Mouse (Mus musculus) ES-Bruce4 (cell line): ENCODE results near the gene Gm49322.

Experiments used
- CTCF ChIP-seq: IDR thresholded peaks from one replicate; pipeline ENCODE4 v1.8.1; 2011; ENCODE audit warnings: low read depth, low read length
- EP300 ChIP-seq: IDR thresholded peaks from 2 replicates; pipeline ENCODE4 v1.6.1; 2011; ENCODE audit warnings: low read depth, low read length; ENCODE audit not compliant: insufficient read depth
- POLR2A ChIP-seq: IDR thresholded peaks from one replicate; pipeline ENCODE4 v1.8.1; 2011; ENCODE audit warnings: low read length; ENCODE audit not compliant: insufficient read depth

- TF ChIP-seq CTCF (no peak), EP300 (no peak), POLR2A (no peak)
These were observed 15.8 kb downstream of the Gm49322 start for GRCm38 (mm10) chr10:80621690-80621939.
